Mouse (Mus musculus) mesoderm, embryonic 11.5 days (tissue): ENCODE measurements around the gene Csf3.
A peak's percentile ranks its signal among the peaks of the same experiment; 100 is the strongest.
"Not testable (repeated sequence)": the region's sequence is repeated elsewhere in the genome, so short reads cannot be mapped to it uniquely, and the experiment has no call there.

Source experiments
- DNase-seq: peaks from one replicate; pipeline ENCODE4 v3.0.0-alpha.2; 2012; ENCODE audit warnings: low read depth, low spot score

Gene Csf3

DNA sequence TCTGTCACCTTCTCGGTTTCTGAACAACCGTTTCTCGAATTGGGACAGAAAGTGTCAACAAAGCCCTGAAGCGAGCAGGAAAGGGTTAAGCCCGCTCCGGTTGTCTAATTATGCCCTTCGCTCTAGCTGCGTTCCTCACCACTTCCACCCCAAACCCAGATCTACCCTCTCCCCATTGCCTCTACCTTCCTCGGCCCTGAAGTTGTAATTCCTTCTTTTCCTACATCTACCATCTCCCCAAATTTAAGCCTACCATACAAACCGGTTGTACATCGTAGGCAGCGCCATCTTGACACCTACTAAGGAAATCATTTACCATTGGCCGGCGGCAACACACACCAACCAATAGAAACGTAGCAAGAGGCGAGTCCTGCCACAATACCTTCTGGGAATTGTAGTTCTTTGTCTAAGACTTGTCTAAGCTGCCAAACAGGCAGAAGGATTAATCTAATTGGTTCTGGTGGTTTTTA is 28.1 kb downstream of the Csf3 start, which contains the start of gene Med24:
TSS of gene Med24 (minus strand) at position 317 of the 470 bp plus-strand sequence.
- DNase-seq: peak; percentile 89

GRCm38 (mm10) chr11:98730727-98731126 is 29.7 kb downstream of the Csf3 start:
- no peak for DNase-seq

DNA sequence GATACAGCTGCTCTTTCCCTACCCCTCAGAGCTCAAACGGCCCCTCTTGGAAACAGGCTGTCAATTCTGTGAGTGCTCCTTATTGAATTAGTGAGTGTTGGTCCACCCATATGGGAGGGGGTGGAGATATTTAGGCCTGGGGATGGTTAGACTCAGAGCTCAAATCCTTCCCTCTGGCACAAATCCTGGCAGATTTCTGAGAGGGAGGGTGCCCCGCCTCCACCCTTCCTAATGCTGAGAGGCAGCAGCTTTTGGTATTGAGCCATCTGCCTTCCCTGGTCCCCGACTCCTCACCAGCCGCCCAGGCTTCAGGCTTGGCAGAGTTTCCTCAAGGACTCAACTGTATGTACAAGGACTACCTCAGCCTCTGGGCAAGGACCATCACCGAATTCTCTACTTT is 30.1 kb downstream of the Csf3 start:
- no peak for DNase-seq

GRCm38 (mm10) chr11:98734020-98734419 is 33.0 kb downstream of the Csf3 start:
- no peak for DNase-seq

DNA sequence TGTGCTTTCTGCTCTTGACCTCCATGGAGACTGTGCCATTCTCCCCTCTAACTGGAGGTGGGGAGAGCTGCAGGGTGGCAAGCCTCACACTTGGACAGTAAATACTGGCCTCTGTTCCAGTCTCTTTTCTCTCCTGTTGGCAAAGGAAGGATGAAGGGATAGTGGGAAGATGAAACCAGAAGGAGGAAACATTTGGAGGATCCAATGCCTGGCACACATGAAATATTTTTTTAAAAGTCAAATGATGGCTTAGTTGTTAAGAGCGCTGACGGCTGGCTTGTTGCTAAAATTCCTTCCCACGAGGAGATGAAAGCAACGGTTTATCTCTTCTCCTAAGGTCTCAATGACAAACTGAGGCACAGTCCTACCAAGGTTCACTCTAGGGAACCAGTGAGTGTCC is 34.0 kb downstream of the Csf3 start:
- DNase-seq: no peak

DNA sequence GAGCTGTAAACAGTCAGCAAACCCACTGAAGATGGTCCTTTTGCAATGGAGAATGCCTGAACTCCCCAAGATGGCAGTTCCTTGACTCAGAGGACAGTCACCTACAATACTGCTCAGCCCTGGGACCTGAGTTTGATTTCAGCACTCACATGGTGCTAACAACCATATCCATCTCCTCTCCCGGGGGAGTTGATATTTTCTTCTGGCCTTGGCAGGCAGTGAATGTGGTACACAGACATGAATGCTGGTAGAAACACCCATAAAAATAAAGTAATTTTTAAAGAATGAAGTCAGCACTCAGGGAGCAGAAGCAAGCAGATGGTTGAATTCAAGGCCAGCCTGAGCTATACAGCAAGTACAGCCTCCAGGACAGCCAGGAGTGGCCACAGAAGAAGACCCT is 35.1 kb downstream of the Csf3 start:
- no peak for DNase-seq

- not testable (repeated sequence) for DNase-seq
These were observed 36.2 kb downstream of the Csf3 start for GRCm38 (mm10) chr11:98737220-98737619.

DNA sequence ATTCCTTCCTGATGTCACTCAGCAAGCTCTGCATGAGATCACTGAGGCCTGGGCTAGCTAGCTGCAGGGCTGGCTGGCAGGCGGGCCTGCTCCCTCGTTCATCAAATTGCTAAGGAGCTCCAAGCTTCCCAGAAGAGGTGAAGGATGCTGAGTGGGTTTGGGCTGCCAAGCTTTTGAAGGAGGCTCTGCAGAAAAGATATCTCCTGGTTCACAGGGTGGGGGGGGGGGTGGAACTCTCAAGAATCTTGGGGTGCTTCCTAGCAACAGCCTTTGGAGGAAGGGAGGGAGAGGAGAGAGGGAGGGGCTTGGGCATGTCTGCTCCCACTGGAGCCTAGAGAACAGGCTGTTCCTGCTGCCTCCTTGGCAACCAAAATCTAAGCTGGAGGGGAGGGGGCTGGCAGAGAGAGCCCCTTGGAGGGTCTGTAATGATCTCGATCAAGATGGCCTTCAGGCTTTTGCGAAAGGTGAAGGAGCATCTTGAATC is 37.4 kb downstream of the Csf3 start:
- no peak for DNase-seq

DNA sequence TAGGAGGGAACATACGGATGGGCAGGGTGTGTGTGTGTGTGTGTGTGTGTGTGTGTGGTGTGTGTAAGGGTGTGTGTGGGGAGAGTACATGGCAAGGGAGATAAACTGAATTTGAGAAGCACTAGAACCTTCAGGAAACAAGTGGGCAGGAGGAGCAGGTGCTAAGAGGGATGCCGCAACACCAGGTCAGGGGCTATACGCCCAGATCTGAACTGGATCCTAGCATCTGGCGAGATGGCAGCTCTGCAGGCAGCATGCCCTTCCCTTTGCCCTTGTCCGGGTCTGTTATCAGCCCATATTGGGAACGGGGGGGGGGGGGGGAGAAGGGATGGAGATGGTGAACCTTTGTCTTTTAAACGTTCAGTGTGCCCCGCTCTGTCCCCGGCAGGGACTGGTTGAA is 37.9 kb downstream of the Csf3 start:
- DNase-seq: no peak

GRCm38 (mm10) chr11:98740026-98740392 is 38.9 kb downstream of the Csf3 start:
- DNase-seq: no peak

DNA sequence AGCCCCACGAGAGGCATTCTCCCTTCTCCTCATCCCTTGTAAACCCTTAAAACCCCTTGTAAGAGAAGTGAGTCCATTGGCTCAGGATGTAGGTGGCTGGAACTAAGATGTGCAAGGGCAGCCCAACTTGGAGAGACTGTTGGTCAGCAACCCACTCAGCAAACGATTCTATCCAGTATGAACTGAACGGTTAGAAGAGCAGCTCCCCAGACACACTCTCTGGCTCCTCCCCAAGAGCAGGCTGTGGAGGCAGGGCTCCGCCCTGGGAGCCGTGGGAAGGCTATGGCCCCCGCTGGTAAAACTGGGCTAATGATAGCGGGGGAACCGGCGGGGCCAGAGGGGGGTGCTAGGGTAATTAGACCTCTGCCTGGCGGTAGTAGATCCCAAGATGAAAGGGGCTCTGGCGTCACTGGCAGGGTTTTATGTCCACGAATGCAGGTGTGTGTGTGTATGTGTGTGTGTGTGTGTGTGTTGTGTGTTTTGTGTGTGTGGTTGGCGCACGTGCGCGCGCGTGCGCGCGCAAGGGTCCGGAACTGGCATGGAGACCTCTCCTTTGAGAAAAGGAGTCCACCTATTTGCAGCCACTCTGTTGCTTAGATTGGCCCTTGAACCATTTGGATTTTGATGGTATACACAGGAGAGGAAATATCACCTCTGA is 39.5 kb downstream of the Csf3 start, which contains the start of gene Thra:
TSS of gene Thra (plus strand) at position 246 of the 658 bp plus-strand sequence.
- DNase-seq: no peak

GRCm38 (mm10) chr11:98741051-98741620 is 40.1 kb downstream of the Csf3 start:
- no peak for DNase-seq

DNA sequence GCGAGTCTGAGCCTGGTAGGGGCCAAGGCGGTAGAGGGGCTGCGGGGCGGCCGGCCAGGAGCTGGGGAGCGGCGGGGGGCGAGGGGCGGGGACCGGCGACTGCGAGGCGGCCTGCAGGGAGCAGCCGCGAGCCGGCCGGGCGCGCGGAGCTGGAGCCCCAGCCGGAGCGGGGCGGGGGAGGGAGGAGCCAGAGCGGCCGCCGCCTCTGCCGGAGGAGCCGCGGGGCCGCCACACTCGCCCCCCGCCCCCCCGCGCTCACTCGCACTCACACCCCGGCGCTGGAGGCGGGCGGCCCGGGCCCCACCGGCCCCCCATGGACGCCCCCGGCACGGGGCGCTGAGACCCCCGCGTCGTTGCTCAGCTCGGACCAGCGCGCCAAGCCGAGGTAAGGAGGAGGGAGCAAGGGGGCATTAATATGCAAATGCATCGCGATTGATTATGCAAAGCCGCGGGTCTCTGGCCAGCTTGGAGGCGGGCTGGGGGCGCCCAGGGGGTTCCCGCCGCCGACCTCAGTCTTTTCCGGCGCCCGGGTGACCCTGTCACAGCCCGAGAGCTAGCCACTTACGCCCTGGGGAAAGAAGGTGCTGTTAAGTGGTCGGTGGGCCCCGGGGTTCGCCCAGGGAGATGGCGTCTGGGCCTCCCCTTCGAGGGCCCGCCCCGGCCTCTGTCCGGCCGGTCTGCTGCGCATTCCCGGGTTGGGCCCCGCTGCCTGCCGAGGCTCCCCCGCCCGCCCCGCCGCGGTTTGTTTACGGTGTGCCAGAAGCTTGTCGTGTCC is 40.7 kb downstream of the Csf3 start:
- peak; percentile 72 for DNase-seq

GRCm38 (mm10) chr11:98742397-98743291 is 41.6 kb downstream of the Csf3 start:
- DNase-seq: no peak

- DNase-seq: no peak
These were observed 42.7 kb downstream of the Csf3 start for GRCm38 (mm10) chr11:98743655-98744345.

DNA sequence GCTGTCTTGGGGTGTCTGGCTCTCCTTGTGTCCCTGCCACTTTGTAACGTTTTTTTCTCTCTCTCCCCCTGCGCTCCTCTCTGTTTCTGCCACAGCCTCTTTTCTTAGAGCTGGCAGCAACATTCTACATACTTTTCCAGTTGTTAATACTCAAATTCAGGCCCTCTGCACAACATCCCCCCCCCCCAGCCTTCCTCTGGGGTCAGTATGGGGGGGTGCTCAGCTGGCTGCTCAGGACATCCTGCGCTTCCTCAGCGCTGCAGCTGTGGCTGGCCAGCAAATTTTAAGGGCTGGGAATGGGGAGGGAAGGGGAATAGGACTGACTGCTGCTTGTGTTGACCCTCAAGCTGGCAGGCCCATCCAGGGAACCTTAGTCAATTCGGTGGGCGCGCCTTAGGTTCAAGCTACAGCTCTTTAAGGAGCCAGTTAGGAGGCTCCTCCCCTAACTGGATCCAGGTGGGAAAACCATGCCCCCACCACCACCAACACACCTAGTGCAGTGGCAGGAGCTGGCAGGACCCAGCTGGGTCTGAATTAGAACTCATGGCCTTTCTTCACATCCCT is 43.5 kb downstream of the Csf3 start:
- no peak for DNase-seq

DNA sequence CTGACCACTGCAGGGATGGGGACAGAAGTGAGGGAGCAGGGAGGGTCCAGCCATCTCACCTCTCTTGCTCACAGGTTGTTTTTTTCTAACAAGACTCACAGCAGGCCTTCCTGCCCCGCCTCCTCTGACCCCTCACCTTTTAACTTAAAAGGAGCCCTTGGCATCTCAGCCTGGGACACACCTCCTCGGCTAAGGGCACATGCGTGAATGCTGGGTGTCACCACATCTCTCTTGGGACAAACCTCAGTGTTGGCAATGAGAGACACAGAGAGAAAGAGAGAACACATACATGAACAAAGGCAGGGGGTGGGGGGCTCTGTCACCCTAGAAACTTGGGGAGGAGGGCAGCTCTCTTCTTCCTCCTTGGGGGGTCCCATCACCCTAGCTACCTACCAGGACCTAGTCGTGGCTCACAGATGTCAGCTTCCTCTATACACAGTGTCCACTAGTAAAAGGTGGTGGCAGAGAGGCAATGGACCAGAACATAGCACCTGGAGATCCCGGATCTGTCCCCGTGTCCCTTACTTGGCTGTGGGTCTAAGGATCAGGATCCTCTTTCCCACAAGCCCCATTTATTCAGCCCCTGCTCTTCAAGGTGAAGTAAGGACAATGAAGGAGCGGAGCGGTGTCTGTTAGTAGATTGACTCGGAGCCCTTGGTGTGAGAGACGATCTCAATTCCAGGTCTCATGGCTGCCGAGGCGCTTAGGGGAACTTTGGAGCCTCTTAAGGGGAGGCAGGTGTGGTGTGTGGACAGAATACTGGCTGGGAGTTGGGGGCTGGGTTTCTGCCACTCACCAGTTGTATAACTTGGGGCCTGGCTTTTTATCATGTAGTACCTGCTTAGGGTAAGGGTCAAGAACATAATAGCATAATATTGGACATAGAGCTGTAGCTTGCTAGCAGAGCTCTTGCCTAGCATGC is 45.1 kb downstream of the Csf3 start:
- no peak for DNase-seq

GRCm38 (mm10) chr11:98746855-98747693 is 46.0 kb downstream of the Csf3 start:
- peak; percentile 82 for DNase-seq
